Mouse (Mus musculus): ENCODE measurements around the gene Sec31a. TPM values are rescaled to one million over a fixed set of nuclear protein-coding genes. Genes with fewer than 3 reads are reported as not detected.

Sec31a gene
- polyA plus RNA-seq, 1 experiment from 2014 or later, result 125 TPM

DNA sequence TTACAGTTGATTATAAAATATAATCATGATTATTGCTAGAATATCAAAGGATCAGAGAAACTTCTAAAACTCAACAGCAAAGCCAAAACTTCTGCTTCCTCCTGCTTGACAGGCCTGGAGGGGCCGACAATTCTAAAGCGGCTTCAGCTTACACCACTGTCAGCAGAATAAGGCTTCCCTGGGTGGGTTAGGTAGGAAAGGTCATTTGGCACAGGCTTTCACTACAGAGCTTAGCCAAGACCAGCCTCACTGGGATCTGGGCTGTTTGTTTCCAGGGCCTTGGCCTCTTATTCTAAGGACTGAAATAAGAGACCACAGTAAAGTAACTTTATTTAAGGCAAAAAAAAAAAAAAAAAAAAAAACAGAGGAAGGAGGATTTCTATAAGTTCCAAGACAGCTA lies 49.0 kb downstream of the Sec31a start:
- H3K9me3 ChIP-seq, result no peaks in the 10 kb centered on the region
- no peaks in the 10 kb centered on the region for H3K4me1 ChIP-seq
- no peak for DNase-seq (ENCODE audit: low spot score)
- H3K27ac ChIP-seq (replicated peaks), result no peak overlapping the region
- H3K4me3 ChIP-seq, result no peak overlapping the region
- H3K36me3 ChIP-seq (replicated peaks), result peaks cover 96% of the 10 kb centered on the region
- no peaks in the 10 kb centered on the region for H3K27me3 ChIP-seq (replicated peaks; ENCODE audit: low read depth, poor library complexity, severe bottlenecking)
- WGBS, result 86% methylated on average over 2 of the region's 2 CpGs

DNA sequence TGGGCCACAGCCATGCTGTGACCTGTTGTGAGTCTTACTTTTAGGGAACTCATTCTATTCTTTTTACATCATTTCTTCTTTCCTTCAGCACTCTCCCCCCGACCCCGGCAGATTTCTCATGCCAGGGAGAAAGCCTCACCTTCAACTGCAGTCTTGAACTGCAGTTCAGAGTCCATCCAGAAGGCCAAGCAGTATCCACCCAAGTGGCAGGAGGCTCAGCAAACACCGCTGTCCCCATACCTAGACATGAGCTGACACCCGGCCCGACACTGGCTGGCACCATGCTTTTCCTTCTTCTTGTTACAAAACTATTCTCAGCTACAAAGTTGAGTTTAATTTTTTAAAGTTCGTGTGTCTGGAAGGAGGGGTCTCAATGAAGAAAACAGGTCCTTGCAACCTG lies 55.7 kb downstream of the Sec31a start:
- no peak for DNase-seq (ENCODE audit: low spot score)
- no peak overlapping the region for H3K27ac ChIP-seq (replicated peaks)
- no peaks in the 10 kb centered on the region for H3K9me3 ChIP-seq
- 92% methylated on average over 6 of the region's 6 CpGs for WGBS
- H3K27me3 ChIP-seq (replicated peaks; ENCODE audit: low read depth, poor library complexity, severe bottlenecking), result no peaks in the 10 kb centered on the region
- H3K36me3 ChIP-seq (replicated peaks), result peaks cover 52% of the 10 kb centered on the region
- peaks cover 16% of the 10 kb centered on the region for H3K4me1 ChIP-seq
- no peak overlapping the region for H3K4me3 ChIP-seq

DNA sequence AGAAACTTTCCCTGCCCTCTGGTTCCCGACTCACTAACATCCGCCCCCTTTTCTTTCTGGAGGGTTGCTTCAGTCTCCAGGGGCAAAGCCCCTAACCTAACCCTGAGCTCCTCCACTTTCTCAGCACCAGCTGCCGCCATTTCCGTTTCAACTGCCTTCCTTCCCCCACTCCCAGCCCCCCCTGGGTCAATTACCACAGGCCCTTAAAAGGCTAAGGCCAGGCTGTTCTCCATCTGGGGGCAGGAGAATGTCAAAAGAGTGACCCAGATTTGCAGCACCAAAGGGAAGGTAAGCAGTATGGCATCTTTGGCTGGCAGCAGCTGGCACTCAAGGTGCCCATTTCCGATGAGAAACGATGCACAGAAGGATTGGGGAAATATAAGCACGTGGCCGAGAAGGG lies 57.7 kb downstream of the Sec31a start:
- Histone ChIP-seq H3K36me3 (replicated peaks) (peaks cover 32% of the 10 kb centered on the region), H3K27ac (replicated peaks) (peak overlapping the region; percentile 57), H3K9me3 (no peaks in the 10 kb centered on the region), H3K27me3 (replicated peaks; ENCODE audit: low read depth, poor library complexity, severe bottlenecking) (no peaks in the 10 kb centered on the region), H3K4me1 (peaks cover 18% of the 10 kb centered on the region), H3K4me3 (no peak overlapping the region)
- DNase-seq (ENCODE audit: low spot score), result peak; percentile 47
- 48% methylated on average over 8 of the region's 8 CpGs for WGBS

DNA sequence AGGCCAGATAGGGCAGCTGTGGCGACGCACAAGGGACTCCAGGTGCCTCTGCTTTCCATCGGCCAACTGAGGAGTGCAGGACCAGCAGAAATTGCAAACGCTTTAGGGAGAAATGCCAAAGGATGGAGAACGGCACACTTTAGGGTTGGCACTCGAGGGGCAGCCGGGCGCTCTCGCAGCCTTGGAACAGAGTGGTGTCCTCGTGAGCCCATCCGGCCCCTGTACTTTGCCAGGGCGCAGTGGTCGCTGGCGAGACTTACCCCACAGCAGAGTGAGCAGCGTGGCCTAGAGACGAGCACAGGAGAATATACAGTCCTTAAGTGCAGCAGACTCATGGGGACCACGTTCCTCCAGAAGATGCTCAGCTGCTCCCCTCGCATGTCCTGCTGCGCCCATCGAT lies 61.4 kb downstream of the Sec31a start:
- H3K36me3 ChIP-seq (replicated peaks), result no peaks in the 10 kb centered on the region
- H3K27me3 ChIP-seq (replicated peaks; ENCODE audit: low read depth, poor library complexity, severe bottlenecking), result no peaks in the 10 kb centered on the region
- WGBS, result 92% methylated on average over 20 of the region's 20 CpGs
- no peak overlapping the region for H3K27ac ChIP-seq (replicated peaks)
- no peak overlapping the region for H3K4me3 ChIP-seq
- peaks cover 25% of the 10 kb centered on the region for H3K4me1 ChIP-seq
- no peak for DNase-seq (ENCODE audit: low spot score)
- H3K9me3 ChIP-seq, result 0 out of 2 replicates have a peak, but pooled peaks cover 2% of the 10 kb centered on the region

DNA sequence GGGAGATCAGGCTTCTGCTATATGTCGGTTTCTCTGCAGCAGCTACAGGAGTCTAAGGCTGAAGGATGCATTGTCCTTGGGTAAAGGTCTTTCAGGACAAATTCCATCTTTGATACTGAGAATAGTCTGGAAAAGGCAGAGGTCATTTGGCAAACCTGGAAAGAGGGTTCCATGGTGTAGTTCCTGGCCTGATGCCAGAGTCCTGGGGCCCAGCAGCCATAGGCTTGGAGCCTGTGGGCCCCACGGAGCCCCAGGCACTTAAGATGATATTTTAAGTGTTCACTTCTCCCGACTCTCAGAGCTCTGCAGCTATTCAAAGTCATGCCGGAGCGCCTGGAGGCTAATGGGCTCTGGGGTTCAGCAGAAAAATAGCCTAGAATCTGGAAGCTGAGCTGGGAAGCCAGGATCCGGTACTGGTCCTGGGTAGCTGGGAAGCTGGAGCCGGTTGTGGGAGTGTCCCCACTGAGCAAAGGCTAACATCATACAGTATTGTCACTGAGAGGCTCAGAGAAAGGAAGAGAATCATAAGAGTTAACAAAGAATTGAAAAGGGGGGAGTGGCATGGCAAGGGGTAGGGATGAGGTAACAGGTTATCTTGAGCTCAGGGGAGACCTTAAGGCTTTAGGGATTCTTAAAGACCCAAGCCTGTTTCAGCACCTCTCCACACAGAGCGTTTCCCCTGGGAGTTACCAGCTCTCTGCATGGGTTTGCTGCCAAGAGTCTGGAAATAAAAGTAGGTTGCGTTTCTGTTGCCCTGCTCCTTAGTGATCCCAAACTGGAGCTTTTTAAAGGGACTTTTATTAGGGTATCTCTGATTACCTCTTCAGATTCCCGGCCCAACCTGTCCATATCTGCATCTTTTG lies 62.8 kb downstream of the Sec31a start:
- Histone ChIP-seq H3K27me3 (replicated peaks; ENCODE audit: low read depth, poor library complexity, severe bottlenecking) (no peaks in the 10 kb centered on the region), H3K36me3 (replicated peaks) (no peaks in the 10 kb centered on the region), H3K9me3 (0 out of 2 replicates have a peak, but pooled peaks cover 2% of the 10 kb centered on the region), H3K27ac (replicated peaks) (no peak overlapping the region), H3K4me3 (no peak overlapping the region), H3K4me1 (peaks cover 21% of the 10 kb centered on the region)
- WGBS, result 68% methylated on average over 10 of the region's 10 CpGs
- no peak for DNase-seq (ENCODE audit: low spot score)

DNA sequence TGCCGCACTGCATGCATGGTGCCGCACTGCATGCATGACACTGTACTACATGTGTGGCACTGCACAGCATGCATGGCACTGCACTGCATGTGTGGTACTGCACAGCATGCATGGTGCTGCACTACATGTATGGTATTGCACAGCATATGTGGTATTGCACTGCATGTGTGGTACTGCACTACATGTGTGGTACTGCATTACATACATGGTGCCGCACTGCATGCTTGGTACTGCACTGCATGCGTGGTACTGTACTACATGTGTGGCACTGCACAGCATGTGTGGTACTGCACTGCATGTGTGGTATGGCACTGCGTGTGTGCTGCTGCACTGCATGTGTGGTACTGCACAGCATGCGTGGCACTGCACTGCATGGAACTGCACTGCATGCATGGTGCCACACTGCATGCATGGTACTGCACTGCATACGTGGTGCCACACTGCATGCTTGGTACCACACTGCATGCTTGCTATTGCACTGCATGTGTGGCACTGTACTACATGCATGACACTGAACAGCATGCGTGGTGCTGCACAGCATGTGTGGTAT lies 65.1 kb downstream of the Sec31a start:
- Histone ChIP-seq H3K9me3 (0 out of 2 replicates have a peak, but pooled peaks cover 2% of the 10 kb centered on the region), H3K4me3 (no peak overlapping the region), H3K27me3 (replicated peaks; ENCODE audit: low read depth, poor library complexity, severe bottlenecking) (no peaks in the 10 kb centered on the region), H3K4me1 (peaks cover 15% of the 10 kb centered on the region), H3K27ac (replicated peaks) (no peak overlapping the region), H3K36me3 (replicated peaks) (no peaks in the 10 kb centered on the region)
- DNase-seq (ENCODE audit: low spot score), result no peak
- WGBS, result 92% methylated on average over 8 of the region's 8 CpGs

DNA sequence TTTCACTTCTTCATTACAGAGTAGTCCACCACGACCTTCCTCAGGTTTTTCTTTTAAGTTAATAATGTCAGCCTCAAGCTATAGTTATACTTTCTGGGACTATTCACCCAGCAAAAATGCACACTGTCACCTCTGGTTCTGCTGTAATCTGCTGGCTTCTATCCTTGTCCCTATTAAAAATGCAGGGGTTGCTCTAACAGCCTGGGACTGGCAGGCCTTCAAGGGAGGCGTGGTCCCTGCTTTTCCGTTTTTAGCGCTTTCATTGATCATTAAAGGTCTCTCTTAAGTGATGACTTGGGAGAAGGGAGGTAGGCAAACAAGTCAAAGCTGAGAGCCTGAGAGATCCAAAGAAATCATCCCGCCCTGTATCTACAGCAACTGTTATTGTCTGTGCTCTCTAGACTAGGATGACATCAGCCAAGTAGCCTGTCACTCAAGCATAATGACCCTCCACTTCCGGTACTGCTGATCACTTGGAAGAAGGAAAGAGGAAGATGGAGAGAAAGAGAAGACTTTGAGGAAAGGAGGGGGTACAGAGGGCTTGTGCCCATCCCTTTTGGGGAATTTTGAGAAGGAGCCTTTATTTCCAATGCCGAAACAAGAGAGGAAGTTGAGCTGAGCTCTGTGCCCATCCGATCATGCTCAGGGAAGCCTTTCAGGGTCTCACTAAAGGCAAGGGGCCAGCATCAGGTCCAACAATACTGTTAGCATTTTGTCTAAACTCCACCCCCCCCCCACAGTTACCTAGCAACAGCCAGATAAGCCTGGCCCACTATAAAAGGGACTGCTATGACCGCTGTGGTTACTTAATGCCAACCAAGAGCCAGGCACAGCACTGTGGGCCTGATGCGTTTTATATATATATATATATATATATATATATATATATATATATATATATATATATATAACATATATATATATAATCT lies 66.5 kb downstream of the Sec31a start:
- Histone ChIP-seq H3K4me3 (no peak overlapping the region), H3K27ac (replicated peaks) (no peak overlapping the region), H3K36me3 (replicated peaks) (no peaks in the 10 kb centered on the region), H3K4me1 (peaks cover 15% of the 10 kb centered on the region), H3K9me3 (0 out of 2 replicates have a peak, but pooled peaks cover 2% of the 10 kb centered on the region), H3K27me3 (replicated peaks; ENCODE audit: low read depth, poor library complexity, severe bottlenecking) (no peaks in the 10 kb centered on the region)
- DNase-seq (ENCODE audit: low spot score), result no peak
- WGBS, result 73% methylated on average over 10 of the region's 10 CpGs

DNA sequence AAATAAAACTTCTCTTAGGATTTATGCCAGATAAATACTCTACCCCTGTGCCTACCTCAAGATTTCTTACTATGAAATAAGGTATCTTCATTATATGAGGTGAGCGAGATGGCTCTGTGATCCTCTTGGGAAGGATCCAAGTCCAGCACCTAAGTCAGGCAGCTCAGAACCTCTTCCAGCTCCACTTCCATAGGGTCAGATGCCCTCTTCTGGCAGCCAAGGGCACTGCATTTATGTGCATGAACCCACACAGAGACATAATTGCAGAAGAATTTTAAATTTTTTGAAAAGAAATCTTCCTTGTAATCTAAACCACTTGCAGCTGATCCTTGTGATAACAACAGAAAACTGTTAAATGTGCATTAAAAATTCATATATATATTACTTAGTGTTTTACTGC lies 70.9 kb downstream of the Sec31a start:
- no peak overlapping the region for H3K4me3 ChIP-seq
- H3K9me3 ChIP-seq, result no peaks in the 10 kb centered on the region
- 95% methylated on average over 1 of the region's 1 CpGs for WGBS
- no peaks in the 10 kb centered on the region for H3K36me3 ChIP-seq (replicated peaks)
- no peak overlapping the region for H3K27ac ChIP-seq (replicated peaks)
- H3K4me1 ChIP-seq, result peaks cover 18% of the 10 kb centered on the region
- no peak for DNase-seq (ENCODE audit: low spot score)
- H3K27me3 ChIP-seq (replicated peaks; ENCODE audit: low read depth, poor library complexity, severe bottlenecking), result no peaks in the 10 kb centered on the region

DNA sequence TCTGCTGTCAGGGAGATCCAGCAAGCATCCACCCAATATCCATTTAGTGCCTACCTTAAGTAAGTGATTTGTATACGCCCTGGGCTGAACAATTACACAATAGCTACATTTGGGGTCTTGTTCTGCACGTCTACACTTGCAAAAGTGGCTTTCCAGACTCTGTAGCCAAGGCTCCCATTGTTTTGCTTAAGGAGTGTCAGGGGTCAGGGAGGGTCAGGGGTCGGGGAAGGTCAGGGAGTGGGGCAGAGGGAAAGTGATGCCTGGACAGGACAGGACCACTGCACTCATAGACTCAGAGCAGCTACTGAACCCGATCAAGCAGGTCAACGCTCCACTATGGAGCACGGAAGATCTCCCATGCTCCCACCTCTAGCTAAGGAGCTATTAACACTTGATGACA lies 72.9 kb downstream of the Sec31a start:
- H3K27ac ChIP-seq (replicated peaks), result no peak overlapping the region
- 28% methylated on average over 6 of the region's 6 CpGs for WGBS
- H3K4me3 ChIP-seq, result no peak overlapping the region
- DNase-seq (ENCODE audit: low spot score), result no peak
- no peaks in the 10 kb centered on the region for H3K27me3 ChIP-seq (replicated peaks; ENCODE audit: low read depth, poor library complexity, severe bottlenecking)
- H3K9me3 ChIP-seq, result no peaks in the 10 kb centered on the region
- H3K4me1 ChIP-seq, result peaks cover 9% of the 10 kb centered on the region
- H3K36me3 ChIP-seq (replicated peaks), result no peaks in the 10 kb centered on the region

DNA sequence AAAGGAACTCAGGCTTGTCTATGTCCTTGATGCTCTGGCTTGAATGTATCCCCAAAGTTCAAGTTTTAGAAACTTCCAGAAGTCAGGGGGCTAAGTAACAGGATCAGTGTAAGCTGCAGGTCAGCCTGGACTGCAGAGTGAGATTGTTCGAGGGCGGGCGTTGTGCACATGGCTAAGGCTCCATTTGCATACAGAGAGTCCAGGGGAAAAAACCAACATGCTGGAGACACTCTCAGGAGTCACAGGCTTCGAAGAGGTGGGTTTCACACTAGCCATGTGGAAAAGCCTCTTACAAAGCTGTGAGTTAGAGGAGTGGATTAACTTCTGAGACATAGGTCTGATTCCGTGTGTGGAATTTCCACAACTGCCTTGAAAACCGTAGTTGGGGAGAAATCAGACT lies 73.6 kb downstream of the Sec31a start:
- Histone ChIP-seq H3K9me3 (no peaks in the 10 kb centered on the region), H3K4me3 (no peak overlapping the region), H3K27ac (replicated peaks) (no peak overlapping the region), H3K36me3 (replicated peaks) (no peaks in the 10 kb centered on the region), H3K27me3 (replicated peaks; ENCODE audit: low read depth, poor library complexity, severe bottlenecking) (no peaks in the 10 kb centered on the region), H3K4me1 (peaks cover 9% of the 10 kb centered on the region)
- 85% methylated on average over 6 of the region's 6 CpGs for WGBS
- no peak for DNase-seq (ENCODE audit: low spot score)

DNA sequence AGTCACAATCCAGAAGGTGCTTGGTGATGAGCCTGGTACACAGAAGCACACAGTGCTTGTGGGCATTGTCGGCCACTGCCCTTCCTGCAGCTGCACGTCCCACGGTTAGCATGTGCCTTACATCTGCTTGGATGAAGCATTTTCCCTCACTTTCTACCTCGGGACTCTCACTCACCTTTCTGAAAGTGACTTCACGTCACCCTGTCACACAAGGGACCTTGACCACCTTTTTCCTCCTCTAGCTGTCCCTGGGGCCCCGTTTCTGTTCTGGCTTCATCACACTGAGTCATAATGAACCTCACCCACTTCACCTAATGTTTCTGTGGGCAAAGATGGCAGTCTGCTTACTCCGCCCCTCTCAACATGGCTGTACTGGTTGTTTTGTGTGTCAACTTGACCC lies 75.0 kb downstream of the Sec31a start:
- no peak for DNase-seq (ENCODE audit: low spot score)
- 91% methylated on average over 7 of the region's 7 CpGs for WGBS
- H3K9me3 ChIP-seq, result no peaks in the 10 kb centered on the region
- H3K36me3 ChIP-seq (replicated peaks), result no peaks in the 10 kb centered on the region
- H3K4me1 ChIP-seq, result peaks cover 9% of the 10 kb centered on the region
- no peak overlapping the region for H3K4me3 ChIP-seq
- H3K27ac ChIP-seq (replicated peaks), result no peak overlapping the region
- no peaks in the 10 kb centered on the region for H3K27me3 ChIP-seq (replicated peaks; ENCODE audit: low read depth, poor library complexity, severe bottlenecking)

DNA sequence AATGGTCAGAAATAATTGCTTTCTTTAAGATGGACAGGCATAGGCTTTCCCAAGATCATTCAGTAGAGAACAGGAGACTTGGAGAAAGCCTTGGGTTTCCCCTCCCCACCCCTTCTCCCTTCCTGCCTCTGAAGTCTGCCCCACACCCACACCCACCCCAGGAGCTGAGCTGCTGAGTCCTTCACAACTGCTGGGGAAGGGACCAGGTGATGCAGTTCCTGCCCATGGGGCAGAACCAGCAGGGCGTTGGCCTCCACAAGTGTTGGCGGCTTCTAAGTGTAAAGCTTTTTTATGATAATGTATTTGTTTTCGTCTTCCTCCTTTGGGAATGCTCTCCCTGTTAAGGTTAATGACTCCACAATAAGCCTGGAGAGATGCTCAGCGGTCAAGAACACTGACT lies 78.2 kb downstream of the Sec31a start:
- Histone ChIP-seq H3K36me3 (replicated peaks) (no peaks in the 10 kb centered on the region), H3K27ac (replicated peaks) (no peak overlapping the region), H3K4me1 (peaks cover 13% of the 10 kb centered on the region), H3K27me3 (replicated peaks; ENCODE audit: low read depth, poor library complexity, severe bottlenecking) (no peaks in the 10 kb centered on the region), H3K4me3 (no peak overlapping the region), H3K9me3 (no peaks in the 10 kb centered on the region)
- DNase-seq (ENCODE audit: low spot score), result no peak
- WGBS, result 88% methylated on average over 4 of the region's 4 CpGs

Measured in embryonic facial prominence, embryonic 10.5 days (tissue).